Mouse (Mus musculus) pancreas, adult 10 weeks (tissue): ENCODE results near the gene Mapk14. TPM values are rescaled to one million over a fixed set of nuclear protein-coding genes. Genes with fewer than 3 reads are reported as not detected.

Experiments used
- polyA plus RNA-seq: library from polyadenylated mRNA; stranded (reverse); fragments of 350-450 nt; fragmentation: Illumina TruSeq; extraction: RNeasy Lipid Tissue Mini Kit (QIAGEN cat#74804); gene quantifications from one replicate; pipeline ENCODE4 v1.2.3, GENCODE M21; 2015; ENCODE audit warnings: low read depth, low replicate concordance; ENCODE audit not compliant: insufficient read depth

The Mapk14 gene
- polyA plus RNA-seq = 17.4 TPM

GRCm38 (mm10) chr17:28690776-28691686, at the start of gene Mapk14:
TSS of gene Mapk14 (plus strand) at chr17:28691329.

GRCm38 (mm10) chr17:28689586-28690283, 1.4 kb upstream of the Mapk14 start, which contains the start of gene Slc26a8:
TSS of gene Slc26a8 (minus strand) at chr17:28690233.

GRCm38 (mm10) chr17:28725783-28726182, 34.7 kb downstream of the Mapk14 start, which contains the start of gene AC170998.1:
TSS of gene AC170998.1 (plus strand) at chr17:28726083.

GRCm38 (mm10) chr17:28769121-28769874, 78.2 kb downstream of the Mapk14 start, which contains the start of gene Mapk13:
TSS of gene Mapk13 (plus strand) at chr17:28769297.

Other genes starting within 250 kb of the Mapk14 start
- gene Fkbp5, start 173.8 kb upstream of the Mapk14 start, polyA plus RNA-seq = 9.3 TPM
- gene Armc12, start 160.5 kb upstream of the Mapk14 start, polyA plus RNA-seq = not detected
- not detected for gene Clpsl2, start 141.9 kb upstream of the Mapk14 start, polyA plus RNA-seq
- gene Clps, start 130.6 kb upstream of the Mapk14 start, polyA plus RNA-seq = 44,031 TPM
- gene Lhfpl5, start 115.7 kb upstream of the Mapk14 start, polyA plus RNA-seq = not detected
- 28.9 TPM for gene Srpk1, start 68.6 kb upstream of the Mapk14 start, polyA plus RNA-seq
- not detected for gene Slc26a8, start 1.1 kb upstream of the Mapk14 start, polyA plus RNA-seq
- not detected for gene AC170998.1, start 34.8 kb downstream of the Mapk14 start, polyA plus RNA-seq
- 5.8 TPM for gene Mapk13, start 78.0 kb downstream of the Mapk14 start, polyA plus RNA-seq
- 15.3 TPM for gene Brpf3, start 109.8 kb downstream of the Mapk14 start, polyA plus RNA-seq
- not detected for gene Pnpla1, start 167.1 kb downstream of the Mapk14 start, polyA plus RNA-seq
- not detected for gene 4930539E08Rik, start 224.0 kb downstream of the Mapk14 start, polyA plus RNA-seq